Mouse (Mus musculus): ENCODE results near the gene Secisbp2l. TPM values are rescaled to one million over a fixed set of nuclear protein-coding genes. Genes with fewer than 3 reads are reported as not detected.
A peak's percentile ranks its signal among the peaks of the same experiment; 100 is the strongest.

The Secisbp2l gene
- total RNA-seq, 2 experiments from 2014 or later, result 12.5 to 30.2 TPM

GRCm38 (mm10) chr2:125785021-125785420, 2.4 kb upstream of the Secisbp2l start:
- ATAC-seq (replicated peaks; ENCODE audit: low FRiP score, poor library complexity, severe bottlenecking), result no peak

GRCm38 (mm10) chr2:125784392-125784791, 1.7 kb upstream of the Secisbp2l start:
- no peak for ATAC-seq (replicated peaks; ENCODE audit: low FRiP score, poor library complexity, severe bottlenecking)

GRCm38 (mm10) chr2:125783868-125784267, 1.2 kb upstream of the Secisbp2l start:
- ATAC-seq (replicated peaks; ENCODE audit: low FRiP score, poor library complexity, severe bottlenecking), result no peak

GRCm38 (mm10) chr2:125781978-125782718, 522 bp downstream of the Secisbp2l start:
- ATAC-seq (replicated peaks; ENCODE audit: low FRiP score, poor library complexity, severe bottlenecking), result peak; percentile 16; the same call in 1 of the 2 replicates

- ATAC-seq (replicated peaks; ENCODE audit: low FRiP score, poor library complexity, severe bottlenecking), result no peak
Measured at GRCm38 (mm10) chr2:125781006-125781405, 1.7 kb downstream of the Secisbp2l start.

GRCm38 (mm10) chr2:125778380-125778779, 4.3 kb downstream of the Secisbp2l start:
- no peak for ATAC-seq (replicated peaks; ENCODE audit: low FRiP score, poor library complexity, severe bottlenecking)

- ATAC-seq (replicated peaks; ENCODE audit: low FRiP score, poor library complexity, severe bottlenecking), result no peak
Measured at GRCm38 (mm10) chr2:125777018-125777417, 5.7 kb downstream of the Secisbp2l start.

GRCm38 (mm10) chr2:125775661-125776060, 7.0 kb downstream of the Secisbp2l start:
- no peak for ATAC-seq (replicated peaks; ENCODE audit: low FRiP score, poor library complexity, severe bottlenecking)

- no peak for ATAC-seq (replicated peaks; ENCODE audit: low FRiP score, poor library complexity, severe bottlenecking)
Measured at GRCm38 (mm10) chr2:125774846-125775245, 7.8 kb downstream of the Secisbp2l start.

- no peak for ATAC-seq (replicated peaks; ENCODE audit: low FRiP score, poor library complexity, severe bottlenecking)
Measured at GRCm38 (mm10) chr2:125765029-125765428, 17.6 kb downstream of the Secisbp2l start.

GRCm38 (mm10) chr2:125764531-125764930, 18.1 kb downstream of the Secisbp2l start:
- ATAC-seq (replicated peaks; ENCODE audit: low FRiP score, poor library complexity, severe bottlenecking), result no peak

- ATAC-seq (replicated peaks; ENCODE audit: low FRiP score, poor library complexity, severe bottlenecking), result no peak
Measured at GRCm38 (mm10) chr2:125749330-125749729, 33.3 kb downstream of the Secisbp2l start.

- no peak for ATAC-seq (replicated peaks; ENCODE audit: low FRiP score, poor library complexity, severe bottlenecking)
Measured at GRCm38 (mm10) chr2:125739338-125739737, 43.3 kb downstream of the Secisbp2l start.

- no peak for ATAC-seq (replicated peaks; ENCODE audit: low FRiP score, poor library complexity, severe bottlenecking)
Measured at GRCm38 (mm10) chr2:125738718-125739117, 44.0 kb downstream of the Secisbp2l start.

- peak; percentile 42 for ATAC-seq (replicated peaks; ENCODE audit: low FRiP score, poor library complexity, severe bottlenecking)
Measured at GRCm38 (mm10) chr2:125736025-125736343, 46.7 kb downstream of the Secisbp2l start.

- ATAC-seq (replicated peaks; ENCODE audit: low FRiP score, poor library complexity, severe bottlenecking), result no peak
Measured at GRCm38 (mm10) chr2:125735333-125736024, 47.2 kb downstream of the Secisbp2l start.

GRCm38 (mm10) chr2:125734741-125735140, 47.9 kb downstream of the Secisbp2l start:
- ATAC-seq (replicated peaks; ENCODE audit: low FRiP score, poor library complexity, severe bottlenecking), result no peak

- ATAC-seq (replicated peaks; ENCODE audit: low FRiP score, poor library complexity, severe bottlenecking), result peak; percentile 84
Measured at GRCm38 (mm10) chr2:125731763-125732560, 50.7 kb downstream of the Secisbp2l start.

GRCm38 (mm10) chr2:125724546-125725114, 58.0 kb downstream of the Secisbp2l start:
- ATAC-seq (replicated peaks; ENCODE audit: low FRiP score, poor library complexity, severe bottlenecking), result no peak

GRCm38 (mm10) chr2:125724086-125724430, 58.6 kb downstream of the Secisbp2l start, which contains the start of gene Shc4:
Shc4 (minus strand) TSS chr2:125724148.
- ATAC-seq (replicated peaks; ENCODE audit: low FRiP score, poor library complexity, severe bottlenecking), result no peak
